Mouse (Mus musculus) cerebellum, adult 2 months (tissue): ENCODE data around the gene Raet1d. TPM values are rescaled to one million over a fixed set of nuclear protein-coding genes. Genes with fewer than 3 reads are reported as not detected.
"Not testable (repeated sequence)": the region's sequence is repeated elsewhere in the genome, so short reads cannot be mapped to it uniquely, and the experiment has no call there.

Source experiments
- DNase-seq, 2 experiments: peaks; one replicate each; pipeline ENCODE4 v3.0.0; 2021
- H3K27ac ChIP-seq: fragments of 200-500 bp; 2 replicates; pipeline ENCODE4 v1.5.1; 2012; ENCODE audit warnings: low read length, control low read depth, inconsistent platforms; ENCODE audit not compliant: insufficient read depth
- H3K27me3 ChIP-seq: fragments of 200-500 bp; 2 replicates; pipeline ENCODE4 v1.6.1; 2012; ENCODE audit warnings: inconsistent platforms, mild to moderate bottlenecking, low read length, moderate library complexity; ENCODE audit not compliant: control insufficient read depth, insufficient read depth
- H3K4me1 ChIP-seq: fragments of 200-500 bp; 2 replicates; pipeline ENCODE4 v1.6.1; 2011; ENCODE audit warnings: low read length; ENCODE audit not compliant: control insufficient read depth, insufficient read depth
- H3K4me3 ChIP-seq: fragments of 200-500 bp; replicated peaks from 2 replicates; pipeline ENCODE3; 2011; ENCODE audit warnings: mild to moderate bottlenecking, low read depth, low read length, control low read depth; ENCODE audit not compliant: insufficient read depth
- CTCF ChIP-seq: fragments of 200-500 bp; IDR thresholded peaks from 2 replicates; pipeline ENCODE4 v1.5.1; 2011; ENCODE audit warnings: low read depth, mild to moderate bottlenecking, control low read depth, low read length, moderate library complexity, borderline replicate concordance; ENCODE audit not compliant: insufficient read depth
- POLR2A ChIP-seq: fragments of 200-500 bp; IDR thresholded peaks from 2 replicates; pipeline ENCODE4 v1.6.1; 2011; ENCODE audit warnings: low read length, control low read depth, borderline replicate concordance; ENCODE audit not compliant: insufficient read depth
- WGBS: fragments of 180-500 bp; shearing (Covaris S2); methylation state at CpG from one replicate; pipeline ENCODE4 v1.1.7; 2018; 5-methylcytosine and 5-hydroxymethylcytosine counted together
- polyA plus RNA-seq: library from polyadenylated mRNA; depleted of rRNA; stranded (reverse); fragments of >200 nt; gene quantifications from 2 replicates; pipeline ENCODE4 v1.2.3, GENCODE M21; 2012; rRNA removed

The Raet1d gene
- polyA plus RNA-seq, result not detected in 2 replicates

DNA sequence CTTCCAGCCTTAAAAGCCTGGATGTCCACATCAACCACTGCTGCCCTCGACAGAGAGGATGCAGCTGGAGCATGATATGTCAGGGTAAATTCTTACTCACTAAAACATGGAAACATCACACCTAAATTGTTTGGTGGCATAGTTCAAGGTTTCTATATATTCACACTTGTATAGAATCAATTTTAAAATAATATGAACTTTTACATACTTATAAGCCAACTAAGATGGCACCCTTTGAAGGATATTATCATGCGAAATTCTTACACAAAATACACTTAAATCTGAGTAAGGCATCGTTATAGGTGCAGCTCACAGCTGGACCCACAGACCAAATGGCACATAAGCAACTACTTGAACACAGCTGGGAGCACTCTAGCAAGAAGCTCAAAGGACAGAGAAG, at the start of gene Raet1d:
Raet1d (plus strand) TSS at position 301 of the 400 bp plus-strand sequence.
- WGBS, result 73% methylated on average over 3 of the region's 3 CpGs
- not testable (repeated sequence) for H3K27me3 ChIP-seq, DNase-seq, H3K27ac ChIP-seq, H3K4me3 ChIP-seq, H3K4me1 ChIP-seq

DNA sequence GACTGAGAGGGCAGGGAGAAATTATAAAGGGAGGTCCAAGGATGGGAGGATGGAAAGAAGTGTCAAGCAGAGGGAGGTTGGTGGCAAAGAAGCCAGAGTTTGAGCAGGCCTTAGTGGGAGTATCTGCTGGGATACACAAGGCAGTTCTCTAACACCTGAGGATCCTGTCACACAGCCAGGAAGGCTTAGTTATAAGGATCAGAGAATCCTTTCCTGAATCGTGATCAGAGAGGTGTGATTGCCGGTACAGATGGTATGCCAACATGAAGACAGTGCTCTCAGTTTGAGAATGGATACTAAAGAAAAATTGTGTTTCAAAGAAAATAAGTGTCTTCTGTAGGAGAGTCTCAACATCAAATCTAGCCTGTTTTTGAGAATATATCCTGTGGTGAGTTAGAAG, 37.5 kb upstream of the Raet1d start:
- TF ChIP-seq POLR2A (no peak), CTCF (no peak)
- Histone ChIP-seq H3K4me1 (no peaks in the 10 kb centered on the region), H3K27ac (no peak overlapping the region), H3K27me3 (no peaks in the 10 kb centered on the region), H3K4me3 (no peak overlapping the region)
- no peak for DNase-seq
- 79% methylated on average over 2 of the region's 2 CpGs for WGBS

GRCm38 (mm10) chr10:22345721-22346120, 14.6 kb upstream of the Raet1d start:
- not testable (repeated sequence) for H3K27me3 ChIP-seq
- 73% methylated on average over 4 of the region's 4 CpGs for WGBS

DNA sequence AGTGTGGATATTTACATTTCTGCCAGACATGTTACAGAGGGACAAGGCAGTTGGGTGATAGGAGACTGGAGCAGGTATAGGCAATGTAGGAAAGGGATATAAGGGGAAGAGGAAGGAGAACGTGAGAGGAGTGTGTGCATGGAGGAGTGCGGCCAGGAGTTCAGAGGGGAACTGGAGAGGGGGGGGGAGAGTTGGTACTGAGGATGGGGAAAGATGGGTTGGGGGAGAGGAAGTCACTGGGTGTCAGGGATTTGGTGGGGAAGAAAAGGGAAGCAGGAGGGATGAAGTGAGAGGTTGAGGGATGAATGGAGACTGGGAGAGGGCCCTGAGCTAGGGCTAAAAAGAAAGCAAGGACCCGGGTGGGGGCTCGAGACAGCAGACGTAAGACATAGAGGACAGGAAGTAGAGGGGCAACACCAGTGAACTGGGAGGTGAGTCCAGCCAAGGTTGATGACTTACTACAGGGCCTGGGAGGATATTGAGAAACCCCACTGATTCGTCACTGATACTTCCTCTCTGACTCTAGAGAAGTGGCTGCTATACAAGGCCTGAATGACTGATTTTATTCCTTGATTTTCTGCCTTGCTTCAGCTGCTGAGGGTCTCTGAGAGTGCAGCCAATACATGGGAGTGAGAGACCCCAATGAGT, 6.7 kb upstream of the Raet1d start:
- not testable (repeated sequence) for H3K4me3 ChIP-seq, DNase-seq, H3K27ac ChIP-seq, H3K4me1 ChIP-seq, H3K27me3 ChIP-seq
- 80% methylated on average over 6 of the region's 6 CpGs for WGBS

More at GRCm38 (mm10) chr10:22345721-22346120, 14.6 kb upstream of the Raet1d start:
- DNase-seq, H3K27ac ChIP-seq, H3K4me3 ChIP-seq, H3K4me1 ChIP-seq: not testable (repeated sequence)

DNA sequence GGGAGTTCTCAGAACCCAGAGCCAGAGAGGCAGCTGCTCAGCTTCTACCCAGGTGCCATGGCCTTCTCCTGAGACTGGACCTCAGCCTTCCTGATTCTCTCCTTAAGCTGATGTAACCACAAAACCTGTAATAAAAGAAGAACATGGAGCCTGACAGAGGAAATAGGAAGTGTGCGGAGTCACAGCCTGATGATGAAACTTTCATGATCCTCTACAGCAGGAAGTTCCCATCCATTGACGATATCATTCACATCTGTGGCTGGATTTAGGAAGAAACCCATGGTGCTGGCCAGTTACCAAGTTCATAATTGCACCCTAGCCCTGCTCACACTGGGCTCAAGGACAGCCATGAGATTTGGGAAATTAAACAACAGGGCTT, 6.2 kb upstream of the Raet1d start:
- not testable (repeated sequence) for H3K4me1 ChIP-seq, DNase-seq, H3K4me3 ChIP-seq, H3K27me3 ChIP-seq, H3K27ac ChIP-seq
- WGBS, result 71% methylated on average over 2 of the region's 2 CpGs

- DNase-seq, H3K27ac ChIP-seq, H3K4me1 ChIP-seq, H3K4me3 ChIP-seq, H3K27me3 ChIP-seq: not testable (repeated sequence)
- 67% methylated on average over 1 of the region's 1 CpGs for WGBS
These were observed 3.0 kb upstream of the Raet1d start for GRCm38 (mm10) chr10:22357373-22357772.

GRCm38 (mm10) chr10:22360957-22361356, 605 bp downstream of the Raet1d start:
- H3K4me1 ChIP-seq, H3K4me3 ChIP-seq, H3K27me3 ChIP-seq, DNase-seq, H3K27ac ChIP-seq: not testable (repeated sequence)
- WGBS, result 23% methylated on average over 2 of the region's 2 CpGs

GRCm38 (mm10) chr10:22361415-22362352, 1.3 kb downstream of the Raet1d start:
- not testable (repeated sequence) for H3K27ac ChIP-seq, H3K4me3 ChIP-seq, H3K27me3 ChIP-seq, H3K4me1 ChIP-seq, DNase-seq
- 3% methylated on average over 12 of the region's 15 CpGs for WGBS

GRCm38 (mm10) chr10:22362466-22362865, 2.1 kb downstream of the Raet1d start:
- DNase-seq, H3K27ac ChIP-seq, H3K27me3 ChIP-seq, H3K4me3 ChIP-seq, H3K4me1 ChIP-seq: not testable (repeated sequence)
- WGBS, result 89% methylated on average over 2 of the region's 2 CpGs

DNA sequence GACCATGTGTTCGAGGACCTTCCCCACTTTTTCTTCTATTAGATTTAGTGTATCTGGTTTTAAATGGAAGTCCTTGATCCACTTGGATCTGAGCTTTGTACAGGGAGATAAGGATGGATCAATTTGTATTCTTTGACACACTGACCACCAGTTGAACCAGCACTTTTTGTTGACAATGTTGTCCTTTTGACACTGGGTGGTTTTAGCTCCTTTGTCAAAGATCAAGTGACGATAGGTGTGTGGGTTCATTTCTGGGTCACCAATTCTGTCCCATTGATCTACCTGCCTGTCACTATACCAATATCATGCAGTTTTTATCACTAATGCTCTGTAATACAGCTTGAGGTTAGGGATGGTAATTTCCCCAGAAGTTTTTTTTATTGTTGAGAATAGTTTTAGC, 4.6 kb downstream of the Raet1d start:
- not testable (repeated sequence) for H3K4me3 ChIP-seq, H3K27me3 ChIP-seq, H3K27ac ChIP-seq, H3K4me1 ChIP-seq, DNase-seq
- WGBS, result 92% methylated on average over 2 of the region's 2 CpGs

- not testable (repeated sequence) for H3K27me3 ChIP-seq, H3K4me1 ChIP-seq, H3K27ac ChIP-seq, H3K4me3 ChIP-seq, DNase-seq
- WGBS, result 10% methylated on average over 7 of the region's 10 CpGs
These were observed 20.9 kb downstream of the Raet1d start for GRCm38 (mm10) chr10:22381226-22381625.

- not testable (repeated sequence) for DNase-seq, H3K4me3 ChIP-seq, H3K27me3 ChIP-seq, H3K4me1 ChIP-seq, H3K27ac ChIP-seq
- 90% methylated on average over 7 of the region's 7 CpGs for WGBS
These were observed 29.8 kb downstream of the Raet1d start for GRCm38 (mm10) chr10:22390146-22390545.
